Mouse (Mus musculus) liver, embryonic 14.5 days (tissue): ENCODE data around the gene Afg1l.

Experiments
- CTCF ChIP-seq: IDR thresholded peaks from 2 replicates; pipeline ENCODE4 v1.5.1; 2016; ENCODE audit warnings: antibody characterized with exemption, low read depth, control low read depth
- EP300 ChIP-seq: IDR thresholded peaks from 2 replicates; pipeline ENCODE4 v1.6.1; 2016; ENCODE audit warnings: antibody characterized with exemption, low read depth

GRCm38 (mm10) chr10:42417530-42418174 lies 60.7 kb downstream of the Afg1l start:
- TF ChIP-seq CTCF (no peak), EP300 (no peak)
